Mouse (Mus musculus) hindbrain, postnatal 0 days (tissue): ENCODE data around the gene Olfr814. TPM values are rescaled to one million over a fixed set of nuclear protein-coding genes. Genes with fewer than 3 reads are reported as not detected.

ENCODE experiments used
- ATAC-seq: fragments of 200-750 bp; cut with Nextera tagmentation; 2 replicates; pipeline ENCODE4 v1.8.0; 2017; ENCODE audit warnings: mild to moderate bottlenecking, moderate TSS enrichment, moderate library complexity
- DNase-seq: peaks from one replicate; pipeline ENCODE4 v3.0.0-alpha.2; 2015; ENCODE audit warnings: low spot score
- H3K27ac ChIP-seq: fragments of 300-500 bp; sonication (generic); 2 replicates; pipeline ENCODE4 v1.5.1; 2014; ENCODE audit warnings: mild to moderate bottlenecking
- H3K27me3 ChIP-seq: fragments of 300-500 bp; sonication (generic); 2 replicates; pipeline ENCODE4 v1.6.1; 2014; ENCODE audit warnings: low read length, mixed read lengths; ENCODE audit not compliant: insufficient read depth
- H3K36me3 ChIP-seq: fragments of 300-500 bp; sonication (generic); 2 replicates; pipeline ENCODE4 v1.6.1; 2014; ENCODE audit warnings: low read length, mixed read lengths; ENCODE audit not compliant: insufficient read depth
- H3K4me1 ChIP-seq: fragments of 300-500 bp; sonication (generic); 2 replicates; pipeline ENCODE4 v1.6.1; 2014; ENCODE audit warnings: antibody characterized with exemption, low read length, mixed read lengths; ENCODE audit not compliant: insufficient read depth
- H3K4me2 ChIP-seq: fragments of 300-500 bp; sonication (generic); 2 replicates; pipeline ENCODE4 v1.6.1; 2014; ENCODE audit warnings: low read depth, mild to moderate bottlenecking, low read length, moderate library complexity, mixed read lengths
- H3K4me3 ChIP-seq: fragments of 300-500 bp; sonication (generic); 2 replicates; pipeline ENCODE4 v1.5.1; 2014; ENCODE audit warnings: low read length
- H3K9ac ChIP-seq: fragments of 300-500 bp; sonication (generic); replicated peaks from 2 replicates; pipeline ENCODE4 v1.6.1; 2014; ENCODE audit warnings: mild to moderate bottlenecking, low read length, moderate library complexity, mixed read lengths
- H3K9me3 ChIP-seq: fragments of 300-500 bp; sonication (generic); 2 replicates; pipeline ENCODE4 v1.6.1; 2016; ENCODE audit warnings: low read length, mixed read lengths
- CTCF ChIP-seq: IDR thresholded peaks from 2 replicates; pipeline ENCODE4 v1.5.1; 2016; ENCODE audit warnings: antibody characterized with exemption, control low read depth, low read depth
- WGBS: fragments of 180-500 bp; shearing (Covaris S2); extraction: QIAGEN DNeasy Blood & Tissue Kit; methylation state at CpG from one replicate; pipeline ENCODE4 v1.1.7; 2014; 5-methylcytosine and 5-hydroxymethylcytosine counted together
- polyA plus RNA-seq: library from polyadenylated mRNA; unstranded; fragments of >200 nt; fragmentation: Nextera tagmentation; extraction: Ambion mirVana; gene quantifications from 2 replicates; pipeline ENCODE4 v1.2.1, GENCODE M21; 2015
- total RNA-seq: library from RNA; depleted of rRNA; stranded (reverse); fragments of >200 nt; gene quantifications from 2 replicates; pipeline ENCODE4 v1.2.3, GENCODE M21; 2014; rRNA removed

Gene Olfr814
- total and polyA plus RNA-seq, 2 experiments from 2014 or later: not detected

- DNase-seq (no peak), ATAC-seq (no peak)
- H3K36me3 ChIP-seq: no peaks in the 10 kb centered on the region
- TF ChIP-seq CTCF: no peak
- no peaks in the 10 kb centered on the region for H3K27me3 ChIP-seq
- H3K4me2 ChIP-seq: no peak within 1 kb of the TSS
- H3K9me3 ChIP-seq: no peaks in the 10 kb centered on the region
- WGBS: 67% methylated on average over 1 of the region's 1 CpGs
- H3K4me3 ChIP-seq: no peak within 1 kb of the TSS
- H3K4me1 ChIP-seq: no peaks in the 10 kb centered on the region
- no peak within 1 kb of the TSS for H3K9ac ChIP-seq
- H3K27ac ChIP-seq: no peak within 1 kb of the TSS
Observed at GRCm38 (mm10) chr10:129845994-129846393, 33.7 kb downstream of the Olfr814 start, which contains the start of gene Olfr812. Gene Olfr812, minus strand, starts transcription at chr10:129846094.

Other genes with a start within 250 kb of the Olfr814 start
- gene Olfr799, start 242.4 kb downstream of the Olfr814 start, total RNA-seq: not detected in 2 replicates
- gene Olfr799, start 242.4 kb downstream of the Olfr814 start, polyA plus RNA-seq: not detected in 2 replicates
- not detected in 2 replicates for gene Olfr800, start 222.2 kb downstream of the Olfr814 start, total RNA-seq
- gene Olfr800, start 222.2 kb downstream of the Olfr814 start, polyA plus RNA-seq: not detected in 2 replicates
- not detected in 2 replicates for gene Olfr801, start 206.0 kb downstream of the Olfr814 start, total RNA-seq
- not detected in 2 replicates for gene Olfr801, start 206.0 kb downstream of the Olfr814 start, polyA plus RNA-seq
- gene Olfr802, start 191.7 kb downstream of the Olfr814 start, total RNA-seq: not detected in 2 replicates
- 0.06 and 0.10 TPM in 2 replicates for gene Olfr802, start 191.7 kb downstream of the Olfr814 start, polyA plus RNA-seq
- gene Olfr803, start 185.6 kb downstream of the Olfr814 start, total RNA-seq: not detected in 2 replicates
- not detected in 2 replicates for gene Olfr803, start 185.6 kb downstream of the Olfr814 start, polyA plus RNA-seq
- 0.26 TPM in 1 of 2 replicates, not detected in the other for gene Olfr804, start 176.6 kb downstream of the Olfr814 start, total RNA-seq
- not detected in 2 replicates for gene Olfr804, start 176.6 kb downstream of the Olfr814 start, polyA plus RNA-seq
- gene Olfr805, start 150.5 kb downstream of the Olfr814 start, total RNA-seq: not detected in 2 replicates
- gene Olfr805, start 150.5 kb downstream of the Olfr814 start, polyA plus RNA-seq: not detected in 2 replicates
- not detected in 2 replicates for gene Olfr806, start 137.9 kb downstream of the Olfr814 start, total RNA-seq
- gene Olfr806, start 137.9 kb downstream of the Olfr814 start, polyA plus RNA-seq: not detected in 2 replicates
- not detected in 2 replicates for gene Olfr807, start 122.1 kb downstream of the Olfr814 start, total RNA-seq
- not detected in 2 replicates for gene Olfr807, start 122.1 kb downstream of the Olfr814 start, polyA plus RNA-seq
- not detected in 2 replicates for gene Olfr808, start 114.4 kb downstream of the Olfr814 start, total RNA-seq
- gene Olfr808, start 114.4 kb downstream of the Olfr814 start, polyA plus RNA-seq: not detected in 2 replicates
- gene Olfr809, start 105.2 kb downstream of the Olfr814 start, total RNA-seq: not detected in 2 replicates
- not detected in 2 replicates for gene Olfr809, start 105.2 kb downstream of the Olfr814 start, polyA plus RNA-seq
- not detected in 2 replicates for gene Olfr810, start 84.9 kb downstream of the Olfr814 start, total RNA-seq
- not detected in 2 replicates for gene Olfr810, start 84.9 kb downstream of the Olfr814 start, polyA plus RNA-seq
- gene Olfr811, start 75.5 kb downstream of the Olfr814 start, total RNA-seq: not detected in 2 replicates
- not detected in 2 replicates for gene Olfr811, start 75.5 kb downstream of the Olfr814 start, polyA plus RNA-seq
- not detected in 2 replicates for gene Olfr812, start 33.8 kb downstream of the Olfr814 start, total RNA-seq
- not detected in 2 replicates for gene Olfr812, start 33.8 kb downstream of the Olfr814 start, polyA plus RNA-seq
- gene Olfr813, start 24.5 kb downstream of the Olfr814 start, total RNA-seq: not detected in 2 replicates
- gene Olfr813, start 24.5 kb downstream of the Olfr814 start, polyA plus RNA-seq: not detected in 2 replicates
- not detected in 2 replicates for gene Olfr815, start 26.0 kb upstream of the Olfr814 start, total RNA-seq
- gene Olfr815, start 26.0 kb upstream of the Olfr814 start, polyA plus RNA-seq: not detected in 2 replicates
- gene Olfr816, start 35.7 kb upstream of the Olfr814 start, total RNA-seq: not detected in 2 replicates
- not detected in 2 replicates for gene Olfr816, start 35.7 kb upstream of the Olfr814 start, polyA plus RNA-seq
- not detected in 2 replicates for gene Olfr818, start 69.2 kb upstream of the Olfr814 start, total RNA-seq
- not detected in 2 replicates for gene Olfr818, start 69.2 kb upstream of the Olfr814 start, polyA plus RNA-seq
- not detected in 2 replicates for gene Olfr819, start 87.4 kb upstream of the Olfr814 start, total RNA-seq
- not detected in 2 replicates for gene Olfr819, start 87.4 kb upstream of the Olfr814 start, polyA plus RNA-seq
- gene Olfr247, start 96.3 kb upstream of the Olfr814 start, total RNA-seq: not detected in 2 replicates
- gene Olfr247, start 96.3 kb upstream of the Olfr814 start, polyA plus RNA-seq: not detected in 2 replicates
- not detected in 2 replicates for gene Gm10310, start 105.2 kb upstream of the Olfr814 start, total RNA-seq
- not detected in 2 replicates for gene Gm10310, start 105.2 kb upstream of the Olfr814 start, polyA plus RNA-seq
- not detected in 2 replicates for gene Olfr820, start 132.8 kb upstream of the Olfr814 start, total RNA-seq
- gene Olfr820, start 132.8 kb upstream of the Olfr814 start, polyA plus RNA-seq: not detected in 2 replicates
- not detected in 2 replicates for gene Olfr821, start 150.5 kb upstream of the Olfr814 start, total RNA-seq
- gene Olfr821, start 150.5 kb upstream of the Olfr814 start, polyA plus RNA-seq: not detected in 2 replicates
- gene Olfr822, start 191.4 kb upstream of the Olfr814 start, total RNA-seq: not detected in 2 replicates
- gene Olfr822, start 191.4 kb upstream of the Olfr814 start, polyA plus RNA-seq: not detected in 2 replicates
- not detected in 2 replicates for gene Olfr823, start 235.5 kb upstream of the Olfr814 start, total RNA-seq
- gene Olfr823, start 235.5 kb upstream of the Olfr814 start, polyA plus RNA-seq: not detected in 2 replicates